Mouse (Mus musculus) heart, embryonic 10.5 days (tissue): Measurements from ENCODE around the gene Mtrf1l. TPM values are rescaled to one million over a fixed set of nuclear protein-coding genes. Genes with fewer than 3 reads are reported as not detected.

Source experiments
- DNase-seq: peaks from one replicate; pipeline ENCODE4 v3.0.0-alpha.2; 2017; ENCODE audit warnings: low spot score
- H3K27ac ChIP-seq: fragments of 300-500 bp; sonication (generic); 2 replicates; pipeline ENCODE4 v1.5.1; 2016; ENCODE audit warnings: mild to moderate bottlenecking
- H3K27me3 ChIP-seq: fragments of 300-500 bp; sonication (generic); 2 replicates; pipeline ENCODE4 v1.6.1; 2016; ENCODE audit warnings: mild to moderate bottlenecking; ENCODE audit not compliant: poor library complexity, insufficient read depth, severe bottlenecking
- H3K36me3 ChIP-seq: fragments of 300-500 bp; sonication (generic); 2 replicates; pipeline ENCODE4 v1.6.1; 2016; ENCODE audit warnings: mild to moderate bottlenecking, moderate library complexity
- H3K4me1 ChIP-seq: fragments of 300-500 bp; sonication (generic); 2 replicates; pipeline ENCODE4 v1.6.1; 2016; ENCODE audit warnings: mild to moderate bottlenecking
- H3K4me3 ChIP-seq: fragments of 300-500 bp; sonication (generic); 2 replicates; pipeline ENCODE4 v1.5.1; 2016; ENCODE audit warnings: mild to moderate bottlenecking, moderate library complexity
- H3K9me3 ChIP-seq: fragments of 300-500 bp; sonication (generic); 2 replicates; pipeline ENCODE4 v1.6.1; 2016; ENCODE audit warnings: mild to moderate bottlenecking, moderate library complexity
- WGBS: fragments of 180-500 bp; shearing (Covaris S2); methylation state at CpG from one replicate; pipeline ENCODE4 v1.1.7; 2016; 5-methylcytosine and 5-hydroxymethylcytosine counted together
- polyA plus RNA-seq: library from polyadenylated mRNA; unstranded; fragments of >200 nt; fragmentation: Nextera tagmentation; extraction: Ambion mirVana; gene quantifications from 2 replicates; pipeline ENCODE4 v1.2.1, GENCODE M21; 2016

Gene Mtrf1l
- polyA plus RNA-seq, 1 experiment from 2014 or later: 13.5 TPM

DNA sequence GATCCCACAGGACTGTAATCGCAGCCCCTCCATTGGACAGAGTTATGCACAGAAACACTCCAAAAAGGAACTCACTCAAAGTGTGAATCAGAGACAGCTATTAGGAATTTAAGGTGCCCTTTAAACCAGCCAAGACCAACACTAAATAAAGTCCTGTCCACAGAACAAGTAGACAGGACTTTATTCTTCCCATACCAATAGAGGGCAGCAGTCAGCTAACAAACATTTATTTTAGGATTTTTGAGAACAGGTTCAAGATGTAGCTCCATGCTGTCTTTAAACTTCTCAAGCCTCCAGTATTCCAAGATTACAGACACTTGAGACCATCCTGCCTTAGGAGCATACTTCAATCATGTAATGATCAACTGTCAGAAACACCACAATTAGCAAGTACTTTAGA is 23.2 kb downstream of the Mtrf1l start:
- Histone ChIP-seq H3K36me3 (peaks cover 49% of the 10 kb centered on the region), H3K27ac (no peak overlapping the region), H3K9me3 (no peaks in the 10 kb centered on the region), H3K27me3 (no peaks in the 10 kb centered on the region), H3K4me1 (peaks cover 8% of the 10 kb centered on the region), H3K4me3 (no peak overlapping the region)
- no peak for DNase-seq
- 98% methylated on average over 1 of the region's 1 CpGs for WGBS

DNA sequence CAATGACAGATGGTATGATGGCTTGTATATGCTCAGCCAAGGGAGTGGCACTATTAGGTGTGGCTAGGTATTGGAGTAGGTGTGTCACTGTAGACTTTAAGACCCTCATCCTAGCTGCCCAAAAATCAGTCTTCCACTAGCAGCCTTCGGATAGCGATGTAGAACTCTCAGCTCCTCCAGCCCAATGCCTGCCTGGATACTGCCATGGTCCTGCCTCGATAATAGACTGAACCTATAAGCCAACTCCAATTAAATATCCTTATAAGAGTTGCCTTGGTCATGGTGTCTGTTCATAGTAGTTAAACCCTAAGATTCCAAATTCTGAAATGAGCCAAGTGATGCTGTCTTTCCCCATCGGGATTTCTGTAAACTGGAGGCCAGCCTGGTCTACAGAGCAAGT is 25.6 kb downstream of the Mtrf1l start:
- H3K27ac ChIP-seq: no peak overlapping the region
- peaks cover 49% of the 10 kb centered on the region for H3K36me3 ChIP-seq
- H3K4me3 ChIP-seq: no peak overlapping the region
- H3K27me3 ChIP-seq: no peaks in the 10 kb centered on the region
- H3K9me3 ChIP-seq: no peaks in the 10 kb centered on the region
- no peak for DNase-seq
- WGBS: 73% methylated on average over 4 of the region's 4 CpGs
- H3K4me1 ChIP-seq: peaks cover 7% of the 10 kb centered on the region

DNA sequence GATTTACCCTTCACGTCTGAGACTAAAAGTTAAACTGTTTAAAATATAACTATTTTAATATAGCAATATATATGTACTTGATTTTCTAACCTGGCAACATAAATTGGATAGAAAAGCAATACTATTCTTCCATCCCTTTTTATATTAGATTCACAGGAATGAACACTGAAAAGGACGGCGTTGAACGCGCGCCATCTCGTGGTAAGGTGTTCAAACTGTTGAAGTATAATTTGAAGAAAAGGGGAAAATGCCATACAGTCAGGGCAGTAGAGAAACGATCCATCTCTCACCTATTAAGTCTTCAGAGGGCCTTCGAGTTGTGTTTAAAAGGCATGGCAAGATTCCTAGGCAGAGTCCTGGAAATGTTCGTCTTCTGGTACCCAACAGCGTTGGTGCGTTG is 33.1 kb downstream of the Mtrf1l start:
- H3K27me3 ChIP-seq: no peaks in the 10 kb centered on the region
- WGBS: 20% methylated on average over 12 of the region's 12 CpGs
- no peak for DNase-seq
- no peak overlapping the region for H3K27ac ChIP-seq
- H3K36me3 ChIP-seq: no peaks in the 10 kb centered on the region
- no peaks in the 10 kb centered on the region for H3K4me1 ChIP-seq
- H3K9me3 ChIP-seq: no peaks in the 10 kb centered on the region
- H3K4me3 ChIP-seq: no peak overlapping the region

DNA sequence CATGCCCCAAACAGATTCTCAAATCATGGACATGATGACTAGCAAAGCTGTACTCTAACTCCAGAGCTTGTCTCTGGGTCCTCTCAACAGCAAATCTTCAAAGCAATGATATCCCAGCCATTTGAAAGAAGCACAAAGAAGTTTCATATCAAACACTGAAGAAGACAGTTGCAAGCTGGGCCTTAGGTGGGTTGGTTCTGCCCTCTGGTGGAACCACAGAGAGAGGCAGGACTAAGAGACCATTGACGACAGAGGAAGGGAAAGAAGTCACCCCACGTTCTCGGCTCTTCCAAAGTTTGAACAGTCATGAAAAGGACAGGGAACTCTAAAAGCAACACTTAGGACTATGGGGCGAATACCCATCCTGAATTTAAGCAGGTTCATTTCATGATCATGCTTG is 36.8 kb downstream of the Mtrf1l start:
- Histone ChIP-seq H3K36me3 (no peaks in the 10 kb centered on the region), H3K4me3 (no peak overlapping the region), H3K27ac (no peak overlapping the region), H3K4me1 (no peaks in the 10 kb centered on the region), H3K27me3 (no peaks in the 10 kb centered on the region), H3K9me3 (no peaks in the 10 kb centered on the region)
- WGBS: 14% methylated on average over 4 of the region's 4 CpGs
- no peak for DNase-seq

Other genes starting within 250 kb of the Mtrf1l start
- 2.0 and 3.5 TPM in 2 replicates for gene Myct1, start 230.1 kb downstream of the Mtrf1l start, polyA plus RNA-seq
- not detected in 2 replicates for gene Vip, start 184.7 kb downstream of the Mtrf1l start, polyA plus RNA-seq
- gene Fbxo5, start 18.3 kb downstream of the Mtrf1l start, polyA plus RNA-seq: 60.9 and 80.3 TPM in 2 replicates
- 1.1 and 2.1 TPM in 2 replicates for gene Rgs17, start 98.5 kb upstream of the Mtrf1l start, polyA plus RNA-seq